Mouse (Mus musculus) heart, embryonic 11.5 days (tissue): ENCODE measurements around the gene Ism1. TPM values are rescaled to one million over a fixed set of nuclear protein-coding genes. Genes with fewer than 3 reads are reported as not detected.

Experiments used
- ATAC-seq: fragments of 200-750 bp; cut with Nextera tagmentation; replicated peaks from 2 replicates; pipeline ENCODE4 v1.8.0; 2017; ENCODE audit warnings: moderate library complexity; ENCODE audit not compliant: insufficient number of reproducible peaks, low FRiP score, low TSS enrichment
- H3K27ac ChIP-seq: fragments of 300-500 bp; sonication (generic); 2 replicates; pipeline ENCODE4 v1.5.1; 2014; ENCODE audit warnings: mild to moderate bottlenecking, low read depth, low read length
- H3K27me3 ChIP-seq: fragments of 300-500 bp; sonication (generic); 2 replicates; pipeline ENCODE4 v1.6.1; 2014; ENCODE audit warnings: mild to moderate bottlenecking, low read length, mixed read lengths; ENCODE audit not compliant: control insufficient read depth, insufficient read depth
- H3K36me3 ChIP-seq: fragments of 300-500 bp; sonication (generic); 2 replicates; pipeline ENCODE4 v1.6.1; 2014; ENCODE audit warnings: mild to moderate bottlenecking, low read length, moderate library complexity, mixed read lengths; ENCODE audit not compliant: control insufficient read depth, insufficient read depth
- H3K4me1 ChIP-seq: fragments of 300-500 bp; sonication (generic); 2 replicates; pipeline ENCODE4 v1.6.1; 2014; ENCODE audit warnings: low read length; ENCODE audit not compliant: control insufficient read depth, insufficient read depth
- H3K4me2 ChIP-seq: fragments of 300-500 bp; sonication (generic); 2 replicates; pipeline ENCODE4 v1.6.1; 2014; ENCODE audit warnings: mild to moderate bottlenecking, moderate library complexity
- H3K4me3 ChIP-seq: fragments of 300-500 bp; sonication (generic); 2 replicates; pipeline ENCODE4 v1.5.1; 2014; ENCODE audit warnings: low read depth, low read length
- H3K9ac ChIP-seq: fragments of 300-500 bp; sonication (generic); 2 replicates; pipeline ENCODE4 v1.6.1; 2014; ENCODE audit warnings: mild to moderate bottlenecking, low read depth, low read length, moderate library complexity
- H3K9me3 ChIP-seq: fragments of 300-500 bp; sonication (generic); replicated peaks from 2 replicates; pipeline ENCODE4 v1.6.1; 2016; ENCODE audit warnings: low read length; ENCODE audit not compliant: control insufficient read depth
- WGBS: fragments of 180-500 bp; shearing (Covaris S2); extraction: QIAGEN DNeasy Blood & Tissue Kit; methylation state at CpG from one replicate; pipeline ENCODE4 v1.1.7; 2014; ENCODE audit not compliant: insufficient replicate concordance; 5-methylcytosine and 5-hydroxymethylcytosine counted together
- polyA plus RNA-seq: library from polyadenylated mRNA; unstranded; fragments of >200 nt; fragmentation: Nextera tagmentation; extraction: Ambion mirVana; gene quantifications from 2 replicates; pipeline ENCODE4 v1.2.1, GENCODE M21; 2014

Gene Ism1
- polyA plus RNA-seq, 1 experiment from 2014 or later: 1.1 TPM

DNA sequence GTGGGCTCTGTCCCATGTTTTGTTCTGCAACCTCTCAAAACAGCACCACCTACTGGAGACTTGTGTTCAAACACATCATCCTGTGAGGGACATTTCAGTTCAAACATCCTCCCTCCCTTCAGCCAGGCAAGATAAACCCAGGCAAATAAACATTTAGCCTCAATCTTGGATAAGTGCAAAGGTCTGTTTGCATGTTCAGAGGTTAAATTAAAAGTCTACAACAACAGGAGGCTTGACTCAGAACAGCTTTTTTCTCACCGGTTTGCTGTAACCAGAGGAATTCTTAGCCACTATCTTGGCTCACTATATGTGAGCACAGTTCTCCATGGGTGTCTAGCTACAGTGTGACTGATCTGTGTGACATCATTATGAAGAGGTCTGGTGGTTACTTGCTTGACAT is 22.6 kb downstream of the Ism1 start:
- WGBS: 94% methylated on average over 1 of the region's 1 CpGs
- no peak for ATAC-seq

DNA sequence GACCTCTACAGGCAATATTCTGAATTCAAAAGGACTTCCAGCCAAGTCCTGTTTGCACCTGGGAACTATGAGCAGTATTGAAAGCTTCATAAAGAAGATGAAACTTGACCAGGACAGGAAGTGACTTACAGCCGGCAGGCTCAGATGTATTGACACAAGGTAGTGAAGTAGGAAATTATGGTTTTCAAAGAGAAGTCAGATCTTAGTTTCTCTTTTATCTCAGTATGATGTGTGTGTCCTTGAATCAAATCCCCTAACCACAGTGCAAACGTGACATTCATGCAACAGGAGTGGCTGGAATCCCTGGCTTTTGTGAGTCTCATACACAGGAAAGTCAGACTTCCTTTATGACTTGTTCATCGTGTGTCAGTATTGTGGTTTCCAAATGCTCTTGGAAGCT is 27.0 kb downstream of the Ism1 start:
- Histone ChIP-seq H3K36me3 (no peaks in the 10 kb centered on the region), H3K9me3 (peaks cover 6% of the 10 kb centered on the region; the same call in 1 of the 2 replicates), H3K4me3 (no peak overlapping the region), H3K27ac (no peak overlapping the region), H3K4me2 (no peak overlapping the region), H3K27me3 (no peaks in the 10 kb centered on the region), H3K4me1 (no peaks in the 10 kb centered on the region), H3K9ac (no peak overlapping the region)
- ATAC-seq: no peak
- 66% methylated on average over 3 of the region's 3 CpGs for WGBS

More for the DNA sequence above, 22.6 kb downstream of the Ism1 start:
- Histone ChIP-seq H3K4me2 (no peak overlapping the region), H3K27me3 (no peaks in the 10 kb centered on the region), H3K9ac (no peak overlapping the region), H3K27ac (no peak overlapping the region), H3K4me3 (no peak overlapping the region), H3K9me3 (peaks cover 6% of the 10 kb centered on the region; the same call in 1 of the 2 replicates), H3K4me1 (no peaks in the 10 kb centered on the region), H3K36me3 (no peaks in the 10 kb centered on the region)

DNA sequence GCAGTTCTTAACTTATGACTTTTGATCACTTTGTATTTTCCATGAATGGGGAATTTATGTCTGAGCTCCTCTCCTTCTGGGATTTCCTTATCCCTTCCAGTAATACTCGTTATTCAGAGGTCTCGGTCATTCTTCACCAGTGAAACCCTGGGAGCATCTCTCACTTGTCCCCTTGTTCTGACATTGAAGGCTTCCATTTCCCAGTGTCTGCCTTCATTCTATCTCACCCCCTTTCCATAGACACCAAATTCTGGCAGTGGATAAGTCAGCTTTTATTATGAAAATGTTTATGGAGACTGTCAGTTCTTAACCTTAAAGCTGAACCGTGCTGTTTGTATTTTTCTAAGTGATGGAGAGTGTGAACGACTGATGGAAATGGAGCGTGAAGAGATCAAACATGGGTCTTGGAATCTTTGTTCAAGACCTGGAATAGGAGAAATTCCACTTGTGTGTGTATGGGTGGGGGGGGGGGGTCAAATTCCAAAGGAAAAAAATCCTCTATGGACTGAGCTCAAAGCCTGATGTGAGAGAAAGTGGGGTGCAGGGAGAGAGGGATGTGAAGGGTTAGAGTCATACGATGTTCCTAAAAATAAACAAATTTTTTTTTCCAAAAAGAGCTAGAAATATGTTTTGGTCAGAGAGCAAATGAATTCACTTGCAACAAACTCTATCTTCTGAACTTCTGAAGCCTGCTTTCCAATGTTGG is 30.4 kb downstream of the Ism1 start:
- WGBS: 73% methylated on average over 6 of the region's 6 CpGs
- Histone ChIP-seq H3K4me2 (no peak overlapping the region), H3K36me3 (no peaks in the 10 kb centered on the region), H3K4me3 (no peak overlapping the region), H3K27me3 (no peaks in the 10 kb centered on the region), H3K9ac (no peak overlapping the region), H3K9me3 (no peaks in the 10 kb centered on the region), H3K4me1 (no peaks in the 10 kb centered on the region), H3K27ac (no peak overlapping the region)
- ATAC-seq: no peak

DNA sequence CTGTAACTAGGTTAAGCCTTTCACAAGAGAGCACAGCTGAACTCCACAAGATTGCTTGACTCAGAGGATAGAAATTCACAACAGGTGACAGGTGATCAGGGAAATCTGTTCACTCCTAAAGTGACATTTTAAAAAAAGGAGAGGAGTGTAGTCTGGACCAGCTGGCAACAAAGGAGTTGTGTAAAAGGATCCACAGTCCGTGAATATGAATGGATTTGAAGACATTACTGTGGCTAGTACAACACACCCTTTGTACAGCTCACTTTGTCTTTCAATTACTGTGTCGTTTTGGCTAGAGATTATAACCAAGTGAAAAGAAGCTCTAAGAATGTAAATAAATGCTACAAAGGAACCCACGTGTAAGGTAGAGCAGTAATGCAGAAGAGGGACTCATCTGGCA is 33.7 kb downstream of the Ism1 start:
- Histone ChIP-seq H3K4me3 (no peak overlapping the region), H3K9ac (no peak overlapping the region), H3K36me3 (no peaks in the 10 kb centered on the region), H3K4me2 (no peak overlapping the region), H3K27ac (no peak overlapping the region), H3K27me3 (no peaks in the 10 kb centered on the region), H3K4me1 (no peaks in the 10 kb centered on the region), H3K9me3 (no peaks in the 10 kb centered on the region)
- WGBS: 53% methylated on average over 3 of the region's 3 CpGs
- no peak for ATAC-seq

DNA sequence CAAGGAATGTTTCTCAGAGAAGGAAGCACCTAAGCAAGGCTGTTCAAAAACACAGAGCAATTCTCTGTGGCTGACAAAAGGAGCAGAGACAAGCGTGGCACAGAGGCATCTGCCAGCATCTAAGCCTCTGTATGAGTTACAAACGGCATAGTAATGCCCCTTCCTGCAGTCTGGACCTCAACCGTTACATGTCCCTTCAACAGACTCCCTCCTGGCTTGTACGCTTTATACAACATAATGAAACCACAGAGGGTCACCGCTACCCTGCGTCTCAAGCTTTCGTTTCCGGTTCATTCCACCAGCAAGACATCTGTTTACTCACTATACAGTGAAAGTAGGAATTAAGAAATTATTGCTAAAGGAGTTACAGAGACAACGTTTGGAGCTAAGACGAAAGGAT is 34.1 kb downstream of the Ism1 start:
- H3K4me3 ChIP-seq: no peak overlapping the region
- H3K36me3 ChIP-seq: no peaks in the 10 kb centered on the region
- WGBS: 88% methylated on average over 10 of the region's 10 CpGs
- no peak for ATAC-seq
- no peak overlapping the region for H3K27ac ChIP-seq
- H3K27me3 ChIP-seq: no peaks in the 10 kb centered on the region
- H3K4me1 ChIP-seq: no peaks in the 10 kb centered on the region
- no peak overlapping the region for H3K9ac ChIP-seq
- no peak overlapping the region for H3K4me2 ChIP-seq
- no peaks in the 10 kb centered on the region for H3K9me3 ChIP-seq

DNA sequence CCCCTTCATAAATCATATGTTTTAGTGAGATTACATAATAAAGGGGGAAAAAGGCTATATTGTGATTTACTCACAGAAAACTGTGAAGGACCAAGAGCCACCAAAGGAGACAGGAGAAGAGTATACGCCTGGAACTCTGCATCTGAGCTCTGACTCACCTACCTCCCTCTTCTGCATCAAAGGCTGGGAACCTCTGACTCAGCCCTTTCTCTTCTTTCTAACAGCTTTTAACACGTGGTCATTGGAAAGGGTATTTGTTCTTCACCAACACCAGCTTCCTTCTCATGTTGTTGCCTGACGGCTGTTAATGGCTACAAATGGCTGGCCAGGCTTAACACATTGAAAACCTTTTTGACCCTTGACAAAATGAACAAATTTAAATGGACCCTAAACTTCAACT is 36.2 kb downstream of the Ism1 start:
- H3K4me2 ChIP-seq: no peak overlapping the region
- no peak overlapping the region for H3K4me3 ChIP-seq
- H3K9me3 ChIP-seq: no peaks in the 10 kb centered on the region
- no peaks in the 10 kb centered on the region for H3K27me3 ChIP-seq
- H3K4me1 ChIP-seq: no peaks in the 10 kb centered on the region
- no peak for ATAC-seq
- 69% methylated on average over 3 of the region's 3 CpGs for WGBS
- H3K27ac ChIP-seq: no peak overlapping the region
- H3K9ac ChIP-seq: no peak overlapping the region
- H3K36me3 ChIP-seq: no peaks in the 10 kb centered on the region

DNA sequence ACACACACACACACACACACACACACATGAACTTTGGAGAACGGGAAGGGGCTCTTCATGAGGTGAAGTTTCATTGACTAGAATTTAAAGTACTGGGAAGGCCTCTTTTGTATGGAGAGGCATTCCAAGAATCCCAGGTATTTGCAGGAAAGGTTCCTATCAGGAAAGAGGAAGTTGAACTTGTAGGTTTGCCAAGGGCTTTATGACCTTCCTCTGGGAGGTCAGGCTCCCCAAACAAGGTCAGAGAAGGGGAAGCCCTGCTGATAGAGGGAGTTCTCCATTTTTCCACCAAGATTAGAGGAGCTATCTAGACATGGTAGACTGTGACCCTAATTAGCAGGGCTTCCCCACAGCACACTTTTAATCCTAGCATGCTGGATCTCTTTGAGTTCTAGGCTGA is 39.8 kb downstream of the Ism1 start:
- no peak overlapping the region for H3K9ac ChIP-seq
- H3K27me3 ChIP-seq: no peaks in the 10 kb centered on the region
- no peaks in the 10 kb centered on the region for H3K36me3 ChIP-seq
- no peaks in the 10 kb centered on the region for H3K4me1 ChIP-seq
- H3K27ac ChIP-seq: no peak overlapping the region
- 36% methylated on average over 1 of the region's 1 CpGs for WGBS
- no peak overlapping the region for H3K4me2 ChIP-seq
- no peaks in the 10 kb centered on the region for H3K9me3 ChIP-seq
- no peak overlapping the region for H3K4me3 ChIP-seq
- ATAC-seq: no peak

DNA sequence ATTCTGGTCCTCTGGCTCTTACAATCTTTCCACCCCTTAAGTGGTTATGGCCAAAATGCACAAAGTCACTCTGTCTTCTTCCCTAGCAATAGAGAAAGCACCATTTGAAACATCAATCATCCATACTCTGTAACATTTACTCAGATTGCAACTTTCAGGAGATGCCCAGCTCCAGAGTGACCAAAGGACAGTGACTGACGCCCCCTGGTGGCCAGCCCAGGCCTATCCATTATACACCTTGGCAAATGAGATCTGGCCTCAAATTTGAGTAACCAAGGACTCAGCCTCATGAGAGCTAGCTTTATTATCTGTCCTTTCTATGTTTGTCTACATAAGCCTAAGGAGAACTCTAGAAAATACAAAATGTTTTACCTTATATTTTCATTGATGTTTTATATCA is 44.7 kb downstream of the Ism1 start:
- Histone ChIP-seq H3K27ac (no peak overlapping the region), H3K9me3 (no peaks in the 10 kb centered on the region), H3K27me3 (no peaks in the 10 kb centered on the region), H3K4me2 (no peak overlapping the region), H3K4me3 (no peak overlapping the region), H3K36me3 (no peaks in the 10 kb centered on the region), H3K4me1 (0 out of 2 replicates have a peak, but pooled peaks cover 3% of the 10 kb centered on the region), H3K9ac (no peak overlapping the region)
- 0 out of 2 replicates have a peak, but pooled peaks have one; percentile 35 for ATAC-seq
- 0% methylated on average over 1 of the region's 1 CpGs for WGBS

DNA sequence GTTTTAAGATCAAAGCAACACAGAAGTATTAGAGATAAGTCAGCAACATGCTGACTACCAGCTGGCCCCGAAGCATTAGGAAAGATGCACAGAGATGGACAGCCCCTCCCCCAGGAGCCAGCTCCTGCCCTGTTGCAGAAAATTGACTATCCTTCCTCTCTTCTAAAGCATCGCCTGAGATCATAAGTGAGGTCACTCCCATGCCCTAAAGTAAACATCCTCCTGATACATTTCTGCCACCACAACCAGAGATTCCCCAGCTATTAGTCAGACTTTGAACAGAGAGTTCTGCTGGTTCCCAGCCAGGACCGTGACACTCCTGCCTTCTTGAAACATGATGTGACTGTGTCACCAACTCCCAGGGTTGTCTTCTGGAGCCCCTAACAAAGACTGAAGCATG is 45.3 kb downstream of the Ism1 start:
- no peak for ATAC-seq

More for the DNA sequence above, 45.3 kb downstream of the Ism1 start:
- Histone ChIP-seq H3K4me1 (0 out of 2 replicates have a peak, but pooled peaks cover 3% of the 10 kb centered on the region), H3K27ac (no peak overlapping the region), H3K27me3 (no peaks in the 10 kb centered on the region), H3K4me3 (no peak overlapping the region), H3K9ac (no peak overlapping the region), H3K4me2 (no peak overlapping the region), H3K36me3 (no peaks in the 10 kb centered on the region), H3K9me3 (no peaks in the 10 kb centered on the region)
- WGBS: 22% methylated on average over 3 of the region's 3 CpGs
